Mouse (Mus musculus) B cell, adult 67 days (primary cell): ENCODE data around the gene Fam241b. TPM values are rescaled to one million over a fixed set of nuclear protein-coding genes. Genes with fewer than 3 reads are reported as not detected.

Experiments used
- total RNA-seq, 2 experiments: library from RNA; stranded (reverse); gene quantifications; 4 replicates each; pipeline ENCODE4 v1.2.4; 2023

Fam241b gene
- total RNA-seq = 1 to 10 TPM; 3.4 to 4.1 TPM

DNA sequence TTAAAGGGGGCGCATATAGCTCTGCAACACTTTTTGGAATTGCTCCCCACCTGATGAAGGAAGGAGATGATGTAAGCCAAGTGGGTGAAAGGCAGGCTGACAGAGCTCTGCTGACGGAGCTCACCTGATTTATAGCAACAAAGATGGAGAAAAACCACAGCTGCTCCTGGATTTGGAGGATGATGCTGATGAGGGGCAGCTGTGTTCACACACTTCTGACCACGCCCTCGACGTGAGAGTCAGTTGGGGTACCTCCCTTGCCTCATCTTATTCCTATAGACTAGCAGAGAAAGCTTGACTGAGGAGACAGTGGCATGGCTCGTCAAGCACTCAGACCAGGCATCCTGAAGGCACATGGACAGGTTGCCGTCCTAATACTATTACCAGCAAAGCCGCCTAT, at the start of gene Fam241b:
TSS of gene Fam241b (minus strand) at position 101 of the 400 bp plus-strand sequence.

DNA sequence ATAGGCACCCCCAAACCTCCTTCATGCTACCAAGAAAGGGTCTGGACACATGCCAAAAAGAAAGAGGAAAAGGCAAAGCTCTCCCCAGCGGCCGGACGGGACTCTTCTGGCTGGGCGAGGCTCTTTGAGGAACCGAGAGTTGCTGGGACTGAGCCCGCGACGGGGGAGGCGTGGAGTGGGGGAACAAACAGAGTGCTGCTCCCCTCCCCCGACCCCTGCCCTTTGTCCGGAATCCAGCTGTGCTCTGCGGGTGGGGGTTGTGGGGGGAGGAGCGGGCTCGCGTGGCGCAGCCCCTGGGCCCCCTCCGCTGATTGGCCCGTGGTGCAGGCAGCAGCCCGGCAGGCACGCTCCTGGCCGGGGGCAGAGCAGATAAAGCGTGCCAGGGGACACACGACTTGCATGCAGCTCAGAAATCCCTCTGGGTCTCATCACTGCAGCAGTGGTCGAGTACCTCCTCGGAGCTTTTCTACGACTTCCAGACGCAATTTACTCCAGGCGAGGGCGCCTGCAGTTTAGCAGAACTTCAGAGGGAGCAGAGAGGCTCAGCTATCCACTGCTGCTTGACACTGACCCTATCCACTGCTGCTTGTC, 10.9 kb downstream of the Fam241b start, which contains the start of gene Neurog3:
TSS of gene Neurog3 (plus strand) at position 400 of the 591 bp plus-strand sequence.

Other genes with a start within 250 kb of the Fam241b start
- gene Col13a1, start 164.8 kb downstream of the Fam241b start, total RNA-seq = not detected
- gene Neurog3, start 10.8 kb downstream of the Fam241b start, total RNA-seq = not detected
- gene Tspan15, start 87.3 kb upstream of the Fam241b start, total RNA-seq = 10 to 100 TPM; 12.7 to 21.7 TPM
- gene Tacr2, start 108.5 kb upstream of the Fam241b start, total RNA-seq = not detected
- 10 to 100 TPM; 35.3 to 38.7 TPM for gene Hk1, start 236.0 kb upstream of the Fam241b start, total RNA-seq